Mouse (Mus musculus) liver, adult 2 months (tissue): Measurements from ENCODE around the gene Osbp.

Source experiments
- CTCF ChIP-seq: fragments of 200-500 bp; IDR thresholded peaks from 2 replicates; pipeline ENCODE4 v1.5.1; 2011; ENCODE audit warnings: low read depth, low read length, control low read depth
- POLR2A ChIP-seq: fragments of 200-500 bp; IDR thresholded peaks from 2 replicates; pipeline ENCODE4 v1.6.1; 2011; ENCODE audit warnings: low read length, control low read depth; ENCODE audit not compliant: insufficient read depth; ENCODE audit errors: extremely low read depth

GRCm38 (mm10) chr19:11954206-11954605 lies 11.5 kb upstream of the Osbp start:
- no peak for TF ChIP-seq CTCF
- no peak for TF ChIP-seq POLR2A
